Mouse (Mus musculus) E14TG2a.4 (cell line): ENCODE data around the gene Gm8764.

ENCODE experiments used
- H3K27me3 ChIP-seq: 2 replicates; pipeline ENCODE4 v1.6.1; 2014; ENCODE audit warnings: low read length, control low read depth; ENCODE audit not compliant: insufficient read depth
- H3K36me3 ChIP-seq: 2 replicates; pipeline ENCODE4 v1.6.1; 2014; ENCODE audit warnings: low read length, control low read depth; ENCODE audit not compliant: insufficient read depth
- H3K4me1 ChIP-seq: replicated peaks from 2 replicates; pipeline ENCODE4 v1.6.1; 2014; ENCODE audit warnings: low read depth, low read length, control low read depth
- H3K4me3 ChIP-seq: replicated peaks from 2 replicates; pipeline ENCODE4 v1.5.1; 2014; ENCODE audit warnings: mild to moderate bottlenecking, low read length
- H3K9me3 ChIP-seq: 2 replicates; pipeline ENCODE4 v1.6.1; 2014; ENCODE audit warnings: low read length, control low read depth
- CTCF ChIP-seq: conservative IDR thresholded peaks from 2 replicates; pipeline ENCODE4 v1.5.1; 2014; ENCODE audit warnings: low read length
- NANOG ChIP-seq: IDR thresholded peaks from 2 replicates; pipeline ENCODE4 v1.6.1; 2014; ENCODE audit warnings: borderline replicate concordance, low read length, mixed read lengths
- POU5F1 ChIP-seq: IDR thresholded peaks from 2 replicates; pipeline ENCODE4 v1.6.1; 2014; ENCODE audit warnings: low read length, borderline replicate concordance

Gene Gm8764

DNA sequence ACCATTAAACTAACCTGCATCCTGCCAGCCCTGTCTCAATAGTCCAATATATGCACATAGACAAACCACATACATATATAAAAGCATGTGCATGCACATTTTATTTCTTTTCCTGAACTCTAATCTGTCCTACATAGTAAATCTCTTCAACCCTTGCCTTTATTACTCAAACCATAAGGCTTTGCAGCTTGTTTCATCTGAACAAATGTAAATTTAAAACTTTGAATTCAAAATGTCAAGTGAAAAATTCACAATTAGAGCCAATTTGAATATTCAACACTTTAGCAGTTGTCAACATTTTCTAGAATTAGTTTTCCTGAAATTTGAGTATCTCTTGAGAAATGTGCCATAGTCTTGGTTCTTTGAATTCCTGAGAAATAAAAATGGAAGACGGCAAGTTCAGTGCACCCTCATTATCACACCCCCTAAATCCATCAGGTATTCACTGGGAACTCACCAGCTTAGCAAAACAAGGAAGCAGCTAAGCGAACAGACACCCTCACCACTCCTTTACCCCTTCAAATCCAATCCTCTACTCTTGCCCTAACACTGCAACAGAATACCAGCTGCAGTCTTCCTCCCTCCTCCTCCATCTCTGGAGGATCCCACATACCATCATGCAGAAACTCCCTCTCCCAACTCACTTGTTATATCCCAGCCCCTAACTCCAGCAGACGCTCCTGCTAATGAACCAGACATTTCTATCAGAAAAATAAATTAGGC lies 50.6 kb downstream of the Gm8764 start:
- Histone ChIP-seq H3K4me1 (no peaks in the 10 kb centered on the region), H3K9me3 (no peaks in the 10 kb centered on the region), H3K4me3 (no peak overlapping the region), H3K36me3 (no peaks in the 10 kb centered on the region), H3K27me3 (no peaks in the 10 kb centered on the region)
- TF ChIP-seq POU5F1 (no peak), CTCF (no peak), NANOG (no peak)
